Mouse (Mus musculus) hindbrain, postnatal 0 days (tissue): ENCODE results near the gene Ephx3. TPM values are rescaled to one million over a fixed set of nuclear protein-coding genes. Genes with fewer than 3 reads are reported as not detected.
"Not testable (repeated sequence)": the region's sequence is repeated elsewhere in the genome, so short reads cannot be mapped to it uniquely, and the experiment has no call there.

Experiments used
- ATAC-seq: fragments of 200-750 bp; cut with Nextera tagmentation; 2 replicates; pipeline ENCODE4 v1.8.0; 2017; ENCODE audit warnings: mild to moderate bottlenecking, moderate TSS enrichment, moderate library complexity
- DNase-seq: peaks from one replicate; pipeline ENCODE4 v3.0.0-alpha.2; 2015; ENCODE audit warnings: low spot score
- H3K27ac ChIP-seq: fragments of 300-500 bp; sonication (generic); 2 replicates; pipeline ENCODE4 v1.5.1; 2014; ENCODE audit warnings: mild to moderate bottlenecking
- H3K27me3 ChIP-seq: fragments of 300-500 bp; sonication (generic); 2 replicates; pipeline ENCODE4 v1.6.1; 2014; ENCODE audit warnings: low read length, mixed read lengths; ENCODE audit not compliant: insufficient read depth
- H3K36me3 ChIP-seq: fragments of 300-500 bp; sonication (generic); 2 replicates; pipeline ENCODE4 v1.6.1; 2014; ENCODE audit warnings: low read length, mixed read lengths; ENCODE audit not compliant: insufficient read depth
- H3K4me1 ChIP-seq: fragments of 300-500 bp; sonication (generic); 2 replicates; pipeline ENCODE4 v1.6.1; 2014; ENCODE audit warnings: antibody characterized with exemption, low read length, mixed read lengths; ENCODE audit not compliant: insufficient read depth
- H3K4me2 ChIP-seq: fragments of 300-500 bp; sonication (generic); 2 replicates; pipeline ENCODE4 v1.6.1; 2014; ENCODE audit warnings: low read depth, mild to moderate bottlenecking, low read length, moderate library complexity, mixed read lengths
- H3K4me3 ChIP-seq: fragments of 300-500 bp; sonication (generic); 2 replicates; pipeline ENCODE4 v1.5.1; 2014; ENCODE audit warnings: low read length
- H3K9ac ChIP-seq: fragments of 300-500 bp; sonication (generic); replicated peaks from 2 replicates; pipeline ENCODE4 v1.6.1; 2014; ENCODE audit warnings: mild to moderate bottlenecking, low read length, moderate library complexity, mixed read lengths
- H3K9me3 ChIP-seq: fragments of 300-500 bp; sonication (generic); 2 replicates; pipeline ENCODE4 v1.6.1; 2016; ENCODE audit warnings: low read length, mixed read lengths
- CTCF ChIP-seq: IDR thresholded peaks from 2 replicates; pipeline ENCODE4 v1.5.1; 2016; ENCODE audit warnings: antibody characterized with exemption, control low read depth, low read depth
- WGBS: fragments of 180-500 bp; shearing (Covaris S2); extraction: QIAGEN DNeasy Blood & Tissue Kit; methylation state at CpG from one replicate; pipeline ENCODE4 v1.1.7; 2014; 5-methylcytosine and 5-hydroxymethylcytosine counted together
- polyA plus RNA-seq: library from polyadenylated mRNA; unstranded; fragments of >200 nt; fragmentation: Nextera tagmentation; extraction: Ambion mirVana; gene quantifications from 2 replicates; pipeline ENCODE4 v1.2.1, GENCODE M21; 2015
- total RNA-seq: library from RNA; depleted of rRNA; stranded (reverse); fragments of >200 nt; gene quantifications from 2 replicates; pipeline ENCODE4 v1.2.3, GENCODE M21; 2014

Ephx3 gene
- total and polyA plus RNA-seq, 2 experiments from 2014 or later, result 0.31 to 0.48 TPM

DNA sequence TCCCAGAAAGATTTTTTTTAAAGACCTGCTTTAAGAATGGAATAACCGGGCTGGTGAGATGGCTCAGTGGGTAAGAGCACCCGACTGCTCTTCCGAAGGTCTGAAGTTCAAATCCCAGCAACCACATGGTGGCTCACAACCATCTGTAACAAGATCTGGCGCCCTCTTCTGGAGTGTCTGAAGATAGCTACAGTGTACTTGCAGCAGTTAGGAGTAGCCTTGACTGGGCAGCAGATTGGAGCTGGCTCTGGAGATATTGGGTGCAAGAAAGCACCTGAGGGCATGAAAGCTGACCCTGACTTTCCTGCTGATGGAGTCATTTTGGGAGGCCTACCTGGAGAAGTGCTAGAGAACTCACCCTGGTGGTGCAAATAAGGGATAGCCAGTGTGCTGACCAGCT lies 26.2 kb upstream of the Ephx3 start:
- WGBS, result 77% methylated on average over 4 of the region's 4 CpGs
- TF ChIP-seq CTCF, result peak; percentile 55
- ATAC-seq, H3K9me3 ChIP-seq, H3K4me1 ChIP-seq, H3K4me2 ChIP-seq, H3K4me3 ChIP-seq, H3K27ac ChIP-seq, DNase-seq, H3K27me3 ChIP-seq, H3K9ac ChIP-seq: not testable (repeated sequence)
- peaks cover 44% of the 10 kb centered on the region for H3K36me3 ChIP-seq

DNA sequence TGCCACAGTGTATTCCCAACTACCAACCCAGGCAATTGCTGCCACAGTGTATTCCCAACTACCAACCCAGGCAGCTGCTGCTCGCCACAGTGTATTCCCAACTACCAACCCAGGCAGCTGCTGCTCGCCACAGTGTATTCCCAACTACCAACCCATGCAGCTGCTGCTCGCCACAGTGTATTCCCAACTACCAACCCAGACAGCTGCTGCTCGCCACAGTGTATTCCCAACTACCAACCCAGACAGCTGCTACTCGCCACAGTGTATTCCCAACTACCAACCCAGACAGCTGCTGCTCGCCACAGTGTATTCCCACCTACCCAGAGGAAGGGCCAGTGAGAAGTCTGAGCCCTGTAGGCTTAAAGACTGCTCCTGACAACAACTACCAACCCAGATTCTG lies 22.2 kb upstream of the Ephx3 start:
- H3K27ac ChIP-seq, DNase-seq, H3K4me2 ChIP-seq, ATAC-seq, H3K4me1 ChIP-seq, H3K9ac ChIP-seq, H3K4me3 ChIP-seq, H3K27me3 ChIP-seq, H3K9me3 ChIP-seq: not testable (repeated sequence)
- WGBS, result 82% methylated on average over 6 of the region's 6 CpGs
- H3K36me3 ChIP-seq, result peaks cover 74% of the 10 kb centered on the region

DNA sequence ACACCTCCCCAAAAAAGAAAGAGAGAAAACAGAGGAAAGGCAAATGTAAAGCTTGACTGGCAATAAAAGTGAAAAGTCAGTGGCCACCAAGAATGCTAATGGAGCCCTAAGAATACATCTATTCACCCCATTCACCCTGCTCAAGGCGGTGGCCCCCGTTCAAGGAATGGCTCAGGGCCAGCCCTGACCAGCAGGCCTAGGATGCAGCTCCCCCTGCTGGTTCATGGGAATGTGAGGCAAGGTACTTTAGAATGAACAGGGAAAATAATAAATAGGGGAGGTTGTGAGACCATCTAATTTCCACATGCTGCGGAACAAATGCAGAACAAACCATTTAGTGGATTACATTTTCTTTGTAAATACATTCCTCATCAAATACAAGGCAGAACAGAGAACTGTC lies 20.4 kb upstream of the Ephx3 start:
- H3K4me2 ChIP-seq, result no peak overlapping the region
- DNase-seq (peak; percentile 85), ATAC-seq (peak; percentile 84)
- H3K27ac ChIP-seq, result no peak overlapping the region
- peak; percentile 92 for TF ChIP-seq CTCF
- H3K4me3 ChIP-seq, result no peak overlapping the region
- peaks cover 78% of the 10 kb centered on the region for H3K36me3 ChIP-seq
- H3K27me3 ChIP-seq, result no peaks in the 10 kb centered on the region
- WGBS, result 22% methylated on average over 3 of the region's 3 CpGs
- no peak overlapping the region for H3K9ac ChIP-seq
- 0 out of 2 replicates have a peak, but pooled peaks cover 7% of the 10 kb centered on the region for H3K4me1 ChIP-seq
- no peaks in the 10 kb centered on the region for H3K9me3 ChIP-seq

DNA sequence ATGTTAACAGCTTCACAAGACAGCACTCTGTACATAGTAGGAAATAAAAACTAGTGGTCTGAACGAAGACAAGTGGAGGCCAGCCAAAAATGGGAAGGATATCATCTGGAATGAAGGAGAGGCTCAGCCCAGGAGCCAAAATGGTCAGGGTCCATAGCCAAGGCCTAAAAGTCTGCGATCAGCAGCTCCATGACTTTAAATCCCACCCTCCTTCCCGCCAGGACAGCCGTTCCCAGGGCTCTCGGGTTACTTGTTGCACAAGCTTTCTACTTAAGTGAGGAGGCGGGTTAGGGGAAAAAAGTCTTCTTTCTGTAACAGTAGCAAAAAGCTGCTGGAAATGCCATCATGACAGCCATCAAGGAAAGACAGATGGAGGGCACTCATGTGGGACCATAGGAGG lies 19.8 kb upstream of the Ephx3 start:
- H3K9ac ChIP-seq, result no peak overlapping the region
- peak overlapping the region; percentile 65; the same call in 1 of the 2 replicates for H3K27ac ChIP-seq
- 47% methylated on average over 6 of the region's 6 CpGs for WGBS
- DNase-seq (peak; percentile 21), ATAC-seq (no peak)
- no peaks in the 10 kb centered on the region for H3K9me3 ChIP-seq
- TF ChIP-seq CTCF, result no peak
- H3K27me3 ChIP-seq, result no peaks in the 10 kb centered on the region
- H3K36me3 ChIP-seq, result peaks cover 78% of the 10 kb centered on the region
- H3K4me1 ChIP-seq, result 0 out of 2 replicates have a peak, but pooled peaks cover 7% of the 10 kb centered on the region
- no peak overlapping the region for H3K4me2 ChIP-seq
- H3K4me3 ChIP-seq, result no peak overlapping the region

DNA sequence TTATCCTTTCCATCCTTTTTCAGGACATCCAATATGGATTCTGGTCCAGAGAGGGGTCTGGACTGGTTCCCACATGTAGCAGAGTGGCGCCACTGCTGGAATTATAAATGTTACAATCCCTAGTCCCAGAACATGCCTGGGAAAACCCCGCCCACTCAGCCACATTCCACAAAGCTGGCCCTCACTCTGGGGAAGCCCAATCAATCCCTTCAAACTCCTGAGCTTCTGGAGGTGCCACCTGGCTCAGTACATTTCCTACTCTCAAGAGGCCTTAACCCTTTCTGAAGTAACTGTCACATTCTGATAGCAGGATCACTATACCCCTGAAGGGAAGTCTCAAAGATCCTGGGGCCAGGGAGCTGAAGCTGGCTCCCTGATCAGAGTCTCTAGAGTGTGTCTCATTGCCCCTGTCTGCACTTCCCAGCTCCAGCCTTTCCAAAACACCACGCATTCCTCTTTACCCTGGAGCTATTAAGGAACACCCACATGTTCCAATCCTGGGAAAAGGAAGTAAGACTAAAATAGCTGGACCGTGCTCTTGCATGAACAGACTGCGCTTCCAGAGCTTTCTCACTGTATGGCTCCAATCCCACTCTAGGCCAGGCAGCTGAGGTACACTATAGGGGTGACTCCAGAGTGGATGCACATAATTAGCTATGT lies 18.4 kb upstream of the Ephx3 start:
- peak overlapping the region; percentile 36; the same call in 1 of the 2 replicates for H3K27ac ChIP-seq
- 68% methylated on average over 5 of the region's 5 CpGs for WGBS
- no peak for TF ChIP-seq CTCF
- no peak for DNase-seq
- H3K36me3 ChIP-seq, result peaks cover 75% of the 10 kb centered on the region
- no peak overlapping the region for H3K9ac ChIP-seq
- no peak for ATAC-seq
- no peaks in the 10 kb centered on the region for H3K9me3 ChIP-seq
- H3K4me1 ChIP-seq, result 0 out of 2 replicates have a peak, but pooled peaks cover 7% of the 10 kb centered on the region
- no peaks in the 10 kb centered on the region for H3K27me3 ChIP-seq
- no peak overlapping the region for H3K4me3 ChIP-seq
- H3K4me2 ChIP-seq, result no peak overlapping the region

DNA sequence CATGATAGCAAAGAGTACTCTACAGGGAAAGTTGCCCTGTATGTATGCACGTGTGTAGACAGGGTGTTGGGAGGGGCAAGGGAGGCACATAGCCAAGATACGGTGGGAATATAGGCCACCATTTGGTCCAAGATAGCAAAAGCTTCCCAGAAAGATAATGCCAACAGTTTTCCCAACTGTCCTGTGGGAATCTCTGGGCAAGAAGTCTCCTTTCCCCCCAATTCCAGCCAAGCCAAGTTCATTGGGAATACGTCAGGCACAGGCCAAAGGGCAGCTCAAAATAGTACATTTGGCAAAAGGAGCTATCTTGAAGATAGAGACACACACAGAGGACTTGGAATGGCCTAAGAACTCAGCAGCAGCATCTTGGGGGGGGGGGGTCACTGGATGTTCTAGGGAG lies 16.0 kb upstream of the Ephx3 start:
- no peak for ATAC-seq
- H3K36me3 ChIP-seq, result peaks cover 82% of the 10 kb centered on the region
- no peak for TF ChIP-seq CTCF

DNA sequence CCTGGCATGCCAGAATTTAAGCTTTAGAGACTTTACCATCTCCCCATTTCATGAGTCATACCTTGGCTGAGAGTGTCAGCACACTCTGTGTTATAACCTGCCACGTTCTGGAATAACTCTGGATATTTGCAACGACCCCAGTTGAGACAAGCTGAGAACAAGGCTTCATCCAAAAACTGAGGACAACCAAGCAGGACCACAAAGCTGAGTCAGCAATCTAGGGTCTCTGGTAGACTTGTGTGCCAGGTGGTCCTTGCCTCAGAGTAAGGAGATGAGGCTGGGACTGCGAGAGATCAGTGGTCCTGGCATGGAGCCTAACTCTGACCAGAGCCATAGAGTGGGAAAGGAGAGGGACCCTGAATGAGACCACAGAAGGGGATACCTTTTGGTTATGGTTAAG lies 13.6 kb upstream of the Ephx3 start:
- Histone ChIP-seq H3K27me3 (no peaks in the 10 kb centered on the region), H3K9ac (no peak overlapping the region), H3K36me3 (peaks cover 86% of the 10 kb centered on the region), H3K4me2 (no peak overlapping the region), H3K9me3 (no peaks in the 10 kb centered on the region), H3K4me3 (no peak overlapping the region), H3K27ac (no peak overlapping the region), H3K4me1 (0 out of 2 replicates have a peak, but pooled peaks cover 3% of the 10 kb centered on the region)
- TF ChIP-seq CTCF, result no peak
- ATAC-seq, result no peak
- DNase-seq, result no peak
- WGBS, result 87% methylated on average over 3 of the region's 3 CpGs

More for the DNA sequence above, 16.0 kb upstream of the Ephx3 start:
- DNase-seq, result no peak
- Histone ChIP-seq H3K9me3 (no peaks in the 10 kb centered on the region), H3K9ac (no peak overlapping the region), H3K27ac (no peak overlapping the region), H3K4me2 (no peak overlapping the region), H3K4me3 (no peak overlapping the region), H3K4me1 (0 out of 2 replicates have a peak, but pooled peaks cover 7% of the 10 kb centered on the region), H3K27me3 (no peaks in the 10 kb centered on the region)
- 82% methylated on average over 3 of the region's 3 CpGs for WGBS
